Mouse (Mus musculus) lung, postnatal 0 days (tissue): ENCODE data around the gene Kank1. TPM values are rescaled to one million over a fixed set of nuclear protein-coding genes. Genes with fewer than 3 reads are reported as not detected.
A peak's percentile ranks its signal among the peaks of the same experiment; 100 is the strongest.

Experiments
- ATAC-seq: fragments of 200-750 bp; cut with Nextera tagmentation; 2 replicates; pipeline ENCODE4 v1.8.0; 2017; ENCODE audit warnings: moderate library complexity
- DNase-seq: peaks from one replicate; pipeline ENCODE4 v3.0.0-alpha.2; 2016; ENCODE audit warnings: low spot score
- H3K27ac ChIP-seq: fragments of 300-500 bp; sonication (generic); 2 replicates; pipeline ENCODE4 v1.5.1; 2014; ENCODE audit warnings: antibody characterized with exemption, mild to moderate bottlenecking, low read length, mixed read lengths
- H3K27me3 ChIP-seq: fragments of 300-500 bp; sonication (generic); replicated peaks from 2 replicates; pipeline ENCODE4 v1.6.1; 2014; ENCODE audit warnings: low read length, mixed read lengths; ENCODE audit not compliant: insufficient read depth
- H3K36me3 ChIP-seq: fragments of 300-500 bp; sonication (generic); 2 replicates; pipeline ENCODE4 v1.6.1; 2014; ENCODE audit warnings: low read length, mixed read lengths; ENCODE audit not compliant: insufficient read depth
- H3K4me1 ChIP-seq: fragments of 300-500 bp; sonication (generic); 2 replicates; pipeline ENCODE4 v1.6.1; 2014; ENCODE audit warnings: antibody characterized with exemption, low read depth, low read length, mixed read lengths; ENCODE audit not compliant: insufficient read depth
- H3K4me2 ChIP-seq: fragments of 300-500 bp; sonication (generic); replicated peaks from 2 replicates; pipeline ENCODE4 v1.6.1; 2014; ENCODE audit warnings: low read depth, mild to moderate bottlenecking, low read length, moderate library complexity, mixed read lengths
- H3K4me3 ChIP-seq: fragments of 300-500 bp; sonication (generic); 2 replicates; pipeline ENCODE4 v1.5.1; 2014; ENCODE audit warnings: low read depth, low read length
- H3K9ac ChIP-seq: fragments of 300-500 bp; sonication (generic); replicated peaks from 2 replicates; pipeline ENCODE4 v1.6.1; 2014; ENCODE audit warnings: low read depth, mild to moderate bottlenecking
- H3K9me3 ChIP-seq: fragments of 300-500 bp; sonication (generic); 2 replicates; pipeline ENCODE4 v1.6.1; 2016; ENCODE audit warnings: low read length, mixed read lengths
- CTCF ChIP-seq: IDR thresholded peaks from 2 replicates; pipeline ENCODE4 v1.5.1; 2016; ENCODE audit warnings: antibody characterized with exemption, mild to moderate bottlenecking
- EP300 ChIP-seq: IDR thresholded peaks from 2 replicates; pipeline ENCODE4 v1.6.1; 2016; ENCODE audit warnings: antibody characterized with exemption, mild to moderate bottlenecking, control low read depth
- WGBS: fragments of 180-500 bp; shearing (Covaris S2); extraction: QIAGEN DNeasy Blood & Tissue Kit; methylation state at CpG from one replicate; pipeline ENCODE4 v1.1.7; 2014; 5-methylcytosine and 5-hydroxymethylcytosine counted together
- polyA plus RNA-seq: library from polyadenylated mRNA; unstranded; fragments of >200 nt; fragmentation: Nextera tagmentation; extraction: Ambion mirVana; gene quantifications from 2 replicates; pipeline ENCODE4 v1.2.1, GENCODE M21; 2015

Gene Kank1
- polyA plus RNA-seq, 1 experiment from 2014 or later = 6.9 TPM

GRCm38 (mm10) chr19:25336731-25337130 lies 100.0 kb downstream of the Kank1 start:
- DNase-seq (no peak), ATAC-seq (no peak)
- peaks cover under 1% of the 10 kb centered on the region; the same call in 1 of the 2 replicates for H3K27me3 ChIP-seq
- H3K9me3 ChIP-seq = no peaks in the 10 kb centered on the region
- no peaks in the 10 kb centered on the region for H3K4me1 ChIP-seq
- no peaks in the 10 kb centered on the region for H3K36me3 ChIP-seq
- TF ChIP-seq CTCF = no peak
- no peak overlapping the region for H3K4me2 ChIP-seq
- no peak overlapping the region for H3K4me3 ChIP-seq
- no peak overlapping the region for H3K27ac ChIP-seq
- no peak overlapping the region for H3K9ac ChIP-seq
- 62% methylated on average over 8 of the region's 8 CpGs for WGBS

GRCm38 (mm10) chr19:25340630-25341620 lies 104.2 kb downstream of the Kank1 start:
- Histone ChIP-seq H3K27me3 (peaks cover 8% of the 10 kb centered on the region; the same call in 1 of the 2 replicates), H3K36me3 (no peaks in the 10 kb centered on the region), H3K4me2 (no peak overlapping the region), H3K27ac (no peak overlapping the region), H3K4me1 (peaks cover 6% of the 10 kb centered on the region; the same call in 1 of the 2 replicates), H3K9ac (no peak overlapping the region), H3K9me3 (no peaks in the 10 kb centered on the region), H3K4me3 (no peak overlapping the region)
- ATAC-seq (peak; percentile 40), DNase-seq (peak; percentile 85)
- 37% methylated on average over 11 of the region's 11 CpGs for WGBS
- TF ChIP-seq EP300 = no peak
- peak; percentile 78 for TF ChIP-seq CTCF

GRCm38 (mm10) chr19:25342026-25342425 lies 105.3 kb downstream of the Kank1 start:
- H3K9me3 ChIP-seq = no peaks in the 10 kb centered on the region
- WGBS = 78% methylated on average over 5 of the region's 5 CpGs
- no peak overlapping the region for H3K4me3 ChIP-seq
- TF ChIP-seq EP300 (no peak), CTCF (no peak)
- no peak overlapping the region for H3K27ac ChIP-seq
- ATAC-seq = no peak
- no peak overlapping the region for H3K4me2 ChIP-seq
- peaks cover 8% of the 10 kb centered on the region; the same call in 1 of the 2 replicates for H3K27me3 ChIP-seq
- no peak overlapping the region for H3K9ac ChIP-seq
- DNase-seq = no peak
- H3K4me1 ChIP-seq = peaks cover 6% of the 10 kb centered on the region; the same call in 1 of the 2 replicates
- no peaks in the 10 kb centered on the region for H3K36me3 ChIP-seq

- TF ChIP-seq EP300 (no peak), CTCF (no peak)
- DNase-seq = no peak
- Histone ChIP-seq H3K27ac (no peak overlapping the region), H3K4me1 (peaks cover 6% of the 10 kb centered on the region; the same call in 1 of the 2 replicates), H3K9ac (no peak overlapping the region), H3K36me3 (no peaks in the 10 kb centered on the region), H3K4me2 (peak overlapping the region; percentile 46), H3K27me3 (peaks cover 12% of the 10 kb centered on the region; the same call in 1 of the 2 replicates), H3K4me3 (peak overlapping the region; percentile 11; the same call in 1 of the 2 replicates), H3K9me3 (no peaks in the 10 kb centered on the region)
- 0 out of 2 replicates have a peak, but pooled peaks have one; percentile 11 for ATAC-seq
- WGBS = 21% methylated on average over 16 of the region's 16 CpGs
These were observed 107.0 kb downstream of the Kank1 start for GRCm38 (mm10) chr19:25343657-25344322.

GRCm38 (mm10) chr19:25344371-25344770 lies 107.6 kb downstream of the Kank1 start:
- Histone ChIP-seq H3K9ac (no peak overlapping the region), H3K4me3 (no peak overlapping the region)
- no peak for DNase-seq

GRCm38 (mm10) chr19:25345972-25346371 lies 109.2 kb downstream of the Kank1 start:
- 89% methylated on average over 5 of the region's 5 CpGs for WGBS
- no peak overlapping the region for H3K27ac ChIP-seq
- no peak overlapping the region for H3K4me2 ChIP-seq
- no peak for DNase-seq
- ATAC-seq = no peak
- peaks cover 12% of the 10 kb centered on the region; the same call in 1 of the 2 replicates for H3K27me3 ChIP-seq
- no peak overlapping the region for H3K4me3 ChIP-seq
- H3K9me3 ChIP-seq = no peaks in the 10 kb centered on the region
- H3K36me3 ChIP-seq = no peaks in the 10 kb centered on the region
- peaks cover 6% of the 10 kb centered on the region; the same call in 1 of the 2 replicates for H3K4me1 ChIP-seq
- TF ChIP-seq CTCF = no peak
- TF ChIP-seq EP300 = no peak
- no peak overlapping the region for H3K9ac ChIP-seq

More at GRCm38 (mm10) chr19:25344371-25344770, 107.6 kb downstream of the Kank1 start:
- TF ChIP-seq EP300 = no peak
- TF ChIP-seq CTCF = no peak
- H3K36me3 ChIP-seq = no peaks in the 10 kb centered on the region
- peaks cover 12% of the 10 kb centered on the region; the same call in 1 of the 2 replicates for H3K27me3 ChIP-seq
- H3K4me2 ChIP-seq = no peak overlapping the region; the same call in 1 of the 2 replicates
- no peaks in the 10 kb centered on the region for H3K9me3 ChIP-seq
- no peak for ATAC-seq
- WGBS = 28% methylated on average over 6 of the region's 6 CpGs
- peaks cover 6% of the 10 kb centered on the region; the same call in 1 of the 2 replicates for H3K4me1 ChIP-seq
- no peak overlapping the region for H3K27ac ChIP-seq
